7 mouse cellular contexts compared by ENCODE assay signal in genomic region chr3:97075744-97076350, GRCm38 (mm10).
DNase-seq lines count a peak whose midpoint lies in the region; ATAC-seq and TF ChIP-seq lines count a peak whose summit lies in the region.
"Not testable (repeated sequence)": the region's sequence is repeated elsewhere in the genome, so short reads cannot be mapped to it uniquely, and the experiment has no call there.

No protein-coding gene starts in this region.

- not testable (repeated sequence) for TF ChIP-seq EP300 in stomach, postnatal 0 days (optimal IDR thresholded peaks at IDR 0.05)

- not testable (repeated sequence) for H3K36me3 ChIP-seq in heart, embryonic 12.5 days; hindbrain, embryonic 14.5 days (replicated peaks; ENCODE audit: control insufficient read depth, insufficient read depth); intestine, postnatal 0 days (ENCODE audit: control insufficient read depth, insufficient read depth); lung, embryonic 14.5 days (ENCODE audit: insufficient read depth); stomach, postnatal 0 days (ENCODE audit: control insufficient read depth, insufficient read depth, low read length)

- TF ChIP-seq CTCF in intestine, postnatal 0 days (IDR thresholded peaks at IDR 0.05; ENCODE audit: low read depth); lung, embryonic 14.5 days (IDR thresholded peaks at IDR 0.05; ENCODE audit: low read depth); stomach, postnatal 0 days (IDR thresholded peaks at IDR 0.05; ENCODE audit: low read depth): not testable (repeated sequence)

- H3K27me3 ChIP-seq in heart, embryonic 12.5 days (replicated peaks); hindbrain, embryonic 14.5 days (ENCODE audit: control insufficient read depth, insufficient read depth, low read length); intestine, postnatal 0 days (replicated peaks; ENCODE audit: control insufficient read depth, insufficient read depth, low read length); lung, embryonic 14.5 days (ENCODE audit: insufficient read depth, low read length); stomach, postnatal 0 days (ENCODE audit: control insufficient read depth, insufficient read depth, low read length): not testable (repeated sequence)

- H3K4me2 ChIP-seq in heart, embryonic 12.5 days; hindbrain, embryonic 14.5 days (replicated peaks); intestine, postnatal 0 days (replicated peaks; ENCODE audit: low read depth); lung, embryonic 14.5 days: not testable (repeated sequence)
- peak overlapping the region; percentile 20; the same call in 1 of the 2 replicates for H3K4me2 ChIP-seq in stomach, postnatal 0 days (replicated peaks; ENCODE audit: low read depth)

- not testable (repeated sequence) for DNase-seq in hindbrain, embryonic 14.5 days (ENCODE audit: low spot score); lung, embryonic 14.5 days; stomach, postnatal 0 days (ENCODE audit: low spot score)

- peak; percentile 14; the same call in 1 of the 2 replicates for ATAC-seq in erythroid progenitor cell, adult 5-6 weeks (replicated peaks; ENCODE audit: low FRiP score, poor library complexity, severe bottlenecking)
- ATAC-seq in heart, embryonic 12.5 days (ENCODE audit: insufficient number of reproducible peaks, low FRiP score) = peak; percentile 87
- 0 out of 2 replicates have a peak, but pooled peaks have one; percentile 4 for ATAC-seq in hindbrain, embryonic 14.5 days (ENCODE audit: low FRiP score)
- ATAC-seq in intestine, postnatal 0 days = peak; percentile 87
- peak; percentile 91 for ATAC-seq in lung, embryonic 14.5 days (ENCODE audit: insufficient read depth)
- peak; percentile 70 for ATAC-seq in megakaryocyte-erythroid progenitor cell, adult 5-6 weeks (replicated peaks; ENCODE audit: low FRiP score, low TSS enrichment, poor library complexity, severe bottlenecking)
- peak; percentile 83 for ATAC-seq in stomach, postnatal 0 days (ENCODE audit: low FRiP score, low TSS enrichment)

- peaks cover 17% of the 10 kb centered on the region for H3K4me1 ChIP-seq in heart, embryonic 12.5 days (replicated peaks)
- not testable (repeated sequence) for H3K4me1 ChIP-seq in hindbrain, embryonic 14.5 days (replicated peaks; ENCODE audit: control insufficient read depth, insufficient read depth, low read length); intestine, postnatal 0 days (replicated peaks; ENCODE audit: control insufficient read depth, insufficient read depth, low read length); lung, embryonic 14.5 days (ENCODE audit: insufficient read depth); stomach, postnatal 0 days (replicated peaks; ENCODE audit: control insufficient read depth, insufficient read depth)

- not testable (repeated sequence) for H3K4me3 ChIP-seq in heart, embryonic 12.5 days; hindbrain, embryonic 14.5 days (replicated peaks; ENCODE audit: low read length); intestine, postnatal 0 days (ENCODE audit: low read depth, low read length); lung, embryonic 14.5 days (ENCODE audit: low read depth, low read length); stomach, postnatal 0 days (ENCODE audit: low read depth, low read length)

- WGBS in heart, embryonic 12.5 days = 5% methylated on average over 2 of the region's 11 CpGs
- WGBS in hindbrain, embryonic 14.5 days = 6% methylated on average over 2 of the region's 11 CpGs
- WGBS in intestine, postnatal 0 days = 13% methylated on average over 2 of the region's 11 CpGs
- WGBS in lung, embryonic 14.5 days = 5% methylated on average over 2 of the region's 11 CpGs
- 30% methylated on average over 2 of the region's 11 CpGs for WGBS in stomach, postnatal 0 days

- H3K9ac ChIP-seq in heart, embryonic 12.5 days; hindbrain, embryonic 14.5 days; intestine, postnatal 0 days (ENCODE audit: low read depth, low read length); lung, embryonic 14.5 days; stomach, postnatal 0 days (ENCODE audit: low read length): not testable (repeated sequence)

- not testable (repeated sequence) for H3K9me3 ChIP-seq in heart, embryonic 12.5 days (replicated peaks); hindbrain, embryonic 14.5 days (ENCODE audit: control insufficient read depth, low read length); intestine, postnatal 0 days (ENCODE audit: control insufficient read depth); lung, embryonic 14.5 days (ENCODE audit: low read depth, low read length); stomach, postnatal 0 days (ENCODE audit: control insufficient read depth, low read length)

- not testable (repeated sequence) for H3K27ac ChIP-seq in heart, embryonic 12.5 days (ENCODE audit: poor library complexity, severe bottlenecking); hindbrain, embryonic 14.5 days; intestine, postnatal 0 days (ENCODE audit: low read depth, low read length); lung, embryonic 14.5 days (ENCODE audit: low read depth); stomach, postnatal 0 days (replicated peaks)

Comparison
In these comparisons a context has a peak if more than half of its experiments do, and no peak if none do; other contexts are left out.
1. ATAC-seq: peak in every context shown above with its lines; median percentile 91 in lung, embryonic 14.5 days; 87 in heart, embryonic 12.5 days; 87 in intestine, postnatal 0 days; 83 in stomach, postnatal 0 days; 70 in megakaryocyte-erythroid progenitor cell, adult 5-6 weeks; 14 in erythroid progenitor cell, adult 5-6 weeks; 4 in hindbrain, embryonic 14.5 days.